Mouse (Mus musculus): ENCODE results near the gene Glis3.

Gene Glis3

DNA sequence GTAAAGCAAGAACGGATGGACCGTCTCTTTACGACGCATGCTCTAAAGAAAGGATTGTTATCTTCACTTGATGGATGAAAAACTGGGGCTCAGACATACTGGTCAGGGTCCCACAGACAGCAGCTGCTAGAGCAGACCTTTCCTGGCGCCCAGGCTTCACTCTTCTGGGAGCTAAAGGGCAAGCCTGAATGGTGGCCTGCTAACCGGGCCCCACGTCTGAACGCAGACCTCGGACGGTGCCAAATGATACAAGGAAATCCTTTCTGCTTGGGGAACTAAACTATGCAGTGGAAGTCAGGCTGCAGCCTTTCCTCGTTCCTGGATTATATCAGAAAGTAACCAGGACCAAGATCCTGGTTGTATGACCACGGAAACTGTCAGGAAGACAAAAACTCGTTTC lies 86.9 kb downstream of the Glis3 start:
- DNase-seq (ENCODE audit: low read depth, low spot score), result no peak

GRCm38 (mm10) chr19:28591736-28592477 lies 88.0 kb downstream of the Glis3 start:
- DNase-seq (ENCODE audit: low read depth, low spot score), result no peak

- DNase-seq (ENCODE audit: low read depth, low spot score), result peak; percentile 76
These were observed 99.4 kb downstream of the Glis3 start for GRCm38 (mm10) chr19:28580499-28580898.

DNA sequence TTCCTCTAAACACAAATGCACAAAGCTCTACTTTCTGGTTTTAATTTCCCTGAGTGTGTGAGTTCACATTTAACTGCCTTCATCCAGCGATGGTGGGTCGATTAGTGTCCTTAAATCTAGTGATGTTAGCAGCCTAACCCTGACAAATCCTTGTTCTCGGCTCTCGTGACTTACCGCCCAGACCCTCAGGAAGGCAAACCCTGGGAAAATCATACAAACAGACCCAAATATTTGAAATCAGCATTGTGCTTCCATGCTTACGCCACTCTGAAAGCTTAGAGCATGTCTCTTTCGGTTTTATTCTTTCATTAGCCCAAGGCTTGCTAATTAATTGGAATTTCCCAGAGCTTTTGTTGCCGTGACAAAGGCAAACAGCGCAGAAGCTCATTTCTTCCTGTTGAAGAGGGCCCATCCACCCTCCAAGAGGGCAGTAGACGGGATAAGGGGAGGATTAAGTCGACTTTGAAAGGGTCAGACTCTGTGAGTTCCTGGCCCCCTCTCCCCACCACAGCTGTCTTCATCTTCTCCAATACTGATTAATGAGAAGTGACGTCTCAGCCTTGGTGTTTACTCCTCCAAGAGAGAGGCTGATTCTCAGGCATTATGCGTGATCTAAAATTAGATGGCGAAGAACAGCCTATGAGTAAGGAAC lies 100.0 kb downstream of the Glis3 start:
- no peak for DNase-seq (ENCODE audit: low read depth, low spot score)

GRCm38 (mm10) chr19:28577023-28577422 lies 102.9 kb downstream of the Glis3 start:
- DNase-seq (ENCODE audit: low read depth, low spot score), result peak; percentile 41

DNA sequence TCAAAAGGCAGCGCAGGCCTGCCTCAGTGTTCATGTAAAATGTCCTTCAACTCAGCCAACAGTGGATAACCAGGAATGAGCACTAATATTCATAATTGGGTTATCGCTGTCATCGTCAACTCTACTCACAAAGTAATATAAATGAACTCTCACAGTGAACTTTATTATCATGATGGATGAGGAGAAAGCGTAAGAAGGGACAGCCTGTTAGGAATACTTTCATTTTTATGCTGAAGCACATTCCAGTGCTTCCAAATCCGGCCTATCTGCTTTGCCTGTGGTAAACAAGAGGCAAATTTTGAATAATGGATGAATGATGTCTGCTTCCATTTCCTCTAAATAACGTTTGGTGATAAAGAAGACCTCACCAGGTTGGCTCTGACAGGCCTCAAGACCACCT lies 103.3 kb downstream of the Glis3 start:
- no peak for DNase-seq (ENCODE audit: low read depth, low spot score)

DNA sequence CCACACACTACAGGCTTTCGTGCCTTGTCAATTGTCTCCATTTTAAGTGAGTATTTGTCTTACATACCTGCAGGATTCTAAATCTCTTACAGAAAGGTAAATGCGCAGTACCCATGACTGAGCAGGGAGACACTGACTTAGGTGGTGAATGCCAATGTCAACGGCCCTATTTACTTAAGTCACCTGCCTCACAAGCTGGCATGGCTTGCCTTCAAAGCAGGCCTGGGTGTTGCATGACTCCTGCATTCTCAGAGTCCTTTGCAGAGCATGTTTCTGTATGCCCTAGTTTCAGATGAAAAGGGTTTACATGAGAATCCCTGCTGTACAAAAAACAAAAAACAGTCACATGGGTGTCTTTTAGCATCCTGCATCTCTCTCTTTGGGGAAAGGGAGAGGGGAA lies 106.2 kb downstream of the Glis3 start:
- no peak for DNase-seq (ENCODE audit: low read depth, low spot score)

DNA sequence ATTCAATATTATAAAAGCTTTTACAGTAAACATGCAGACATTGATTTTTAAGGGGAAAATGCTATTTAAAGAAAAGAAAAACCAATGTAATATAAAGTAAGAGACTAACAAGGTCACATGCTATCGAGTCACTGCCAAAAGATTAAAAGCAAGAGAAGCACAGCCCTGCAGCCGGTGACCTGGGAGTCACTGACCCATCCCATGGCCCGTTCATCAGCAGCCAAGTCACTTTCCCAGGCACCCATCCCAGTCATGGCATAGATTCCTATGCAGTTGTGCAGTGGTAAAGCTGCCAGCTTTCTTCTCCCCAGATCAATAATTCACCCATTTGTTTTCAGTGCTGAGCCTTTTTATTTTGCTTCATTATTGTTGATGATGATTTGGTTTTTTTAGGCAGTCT lies 110.0 kb downstream of the Glis3 start:
- no peak for DNase-seq (ENCODE audit: low read depth, low spot score)

DNA sequence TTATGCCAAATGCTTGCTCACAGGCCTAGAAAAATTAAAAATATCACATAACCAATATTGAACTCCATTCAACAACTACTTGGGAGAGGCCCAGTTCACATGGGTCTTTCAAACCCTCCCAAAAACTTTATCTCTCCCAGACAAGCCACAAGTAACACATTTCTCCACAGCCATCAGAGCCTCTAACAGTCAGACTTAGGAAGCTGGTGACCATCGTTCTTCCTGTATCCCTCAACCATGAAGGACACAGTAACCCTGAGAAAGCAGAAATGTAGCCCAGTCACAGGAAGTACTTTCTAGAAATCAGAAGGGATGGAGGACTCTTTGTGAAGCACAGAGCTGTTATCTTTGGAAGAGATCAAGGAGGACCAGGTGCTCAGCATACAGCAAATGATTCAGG lies 112.8 kb downstream of the Glis3 start:
- no peak for DNase-seq (ENCODE audit: low read depth, low spot score)

DNA sequence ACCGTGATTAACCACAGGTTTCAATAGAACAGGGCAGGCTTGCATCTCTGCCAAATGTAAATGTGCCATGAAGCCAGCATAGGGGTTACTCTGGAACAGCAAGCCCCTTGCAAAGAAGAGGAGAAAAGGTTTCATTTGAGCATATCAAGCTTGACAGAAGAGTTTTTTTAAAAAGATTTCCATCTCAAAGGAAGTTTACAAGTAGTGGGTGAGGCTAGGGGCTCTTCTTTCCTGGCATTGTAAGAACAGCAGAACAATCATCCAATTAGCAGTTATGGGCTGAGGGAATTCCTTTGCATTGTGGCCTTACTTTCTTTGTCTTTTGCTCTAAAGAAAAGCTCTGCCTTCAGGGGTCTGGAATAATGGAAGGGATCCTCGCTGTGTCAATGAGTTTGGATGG lies 113.3 kb downstream of the Glis3 start:
- no peak for DNase-seq (ENCODE audit: low read depth, low spot score)

DNA sequence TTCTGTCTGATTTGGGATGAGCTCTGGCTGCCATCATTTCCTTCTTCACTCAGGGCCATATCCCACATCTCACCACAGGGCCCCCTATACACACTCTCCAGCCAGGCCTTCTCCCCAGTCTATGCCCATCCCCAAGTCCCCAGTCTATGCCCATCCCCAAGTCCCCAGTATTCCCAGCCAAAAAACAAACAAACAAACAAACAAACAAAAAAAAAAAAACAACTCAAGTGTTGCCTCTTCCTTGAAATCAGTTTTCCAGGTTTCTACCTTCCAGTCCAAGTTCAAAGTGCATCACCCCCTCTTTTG lies 118.2 kb downstream of the Glis3 start:
- no peak for DNase-seq (ENCODE audit: low read depth, low spot score)

DNA sequence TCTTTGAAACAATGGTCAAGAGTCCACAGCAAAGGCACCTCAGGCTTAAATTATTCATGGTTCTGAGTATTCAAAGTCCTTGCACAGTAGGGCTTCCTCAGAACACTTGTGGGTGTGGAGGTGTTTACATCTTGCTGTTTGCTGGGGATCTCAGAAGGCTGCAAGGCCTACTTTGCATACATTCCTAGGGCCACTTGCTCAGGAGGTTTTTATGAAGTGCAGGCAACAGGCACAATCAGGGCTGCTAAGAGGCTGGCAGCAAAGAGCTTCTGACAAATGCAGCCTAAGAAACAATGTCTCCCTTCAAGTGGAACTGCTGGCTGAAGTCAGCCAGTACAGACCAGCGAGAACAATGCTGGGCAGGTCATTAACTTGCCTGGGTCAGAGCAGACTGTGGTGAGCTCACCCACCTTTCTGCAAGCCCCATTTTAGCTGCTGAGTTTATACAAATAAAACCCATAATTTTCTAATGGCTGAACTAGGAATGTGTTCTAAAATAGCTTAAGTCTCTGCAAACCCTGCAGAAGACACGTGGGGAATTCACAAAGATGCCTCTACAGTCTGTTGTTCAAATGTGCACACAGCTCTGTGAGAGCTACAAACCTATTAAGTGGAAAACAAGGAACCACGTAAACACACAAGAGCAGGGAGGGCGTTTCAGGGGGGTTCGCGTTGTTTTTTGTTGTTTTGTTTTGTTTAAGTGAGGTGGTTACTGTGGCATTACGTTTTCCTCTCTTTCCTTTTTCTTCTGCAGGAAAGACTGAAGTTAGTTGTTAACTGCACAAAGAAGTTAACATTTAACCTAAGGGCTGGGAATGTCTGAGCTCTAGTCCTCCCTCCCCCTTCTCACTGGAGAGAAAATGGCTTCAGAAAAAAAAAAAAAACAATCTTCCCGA lies 118.8 kb downstream of the Glis3 start:
- DNase-seq (ENCODE audit: low read depth, low spot score), result peak; percentile 24

DNA sequence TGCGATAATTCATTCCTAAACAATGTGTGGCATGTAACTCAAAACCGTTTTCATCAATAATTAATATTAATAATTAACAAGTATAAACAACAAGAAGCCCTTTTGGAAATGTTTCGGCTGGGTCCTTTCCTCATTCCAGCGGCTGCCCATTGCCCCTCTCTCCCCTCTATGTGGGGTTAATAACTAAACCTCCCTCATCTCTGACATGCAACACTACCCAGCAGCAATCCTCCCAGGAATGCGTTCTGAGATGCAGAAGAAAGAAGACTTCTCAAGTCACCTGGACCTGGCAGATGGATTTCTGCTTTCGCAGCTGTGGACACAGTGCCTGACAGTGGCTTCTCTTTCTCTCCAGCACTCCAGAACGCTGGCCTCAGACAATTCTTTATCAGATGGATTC lies 120.0 kb downstream of the Glis3 start:
- DNase-seq (ENCODE audit: low read depth, low spot score), result no peak

DNA sequence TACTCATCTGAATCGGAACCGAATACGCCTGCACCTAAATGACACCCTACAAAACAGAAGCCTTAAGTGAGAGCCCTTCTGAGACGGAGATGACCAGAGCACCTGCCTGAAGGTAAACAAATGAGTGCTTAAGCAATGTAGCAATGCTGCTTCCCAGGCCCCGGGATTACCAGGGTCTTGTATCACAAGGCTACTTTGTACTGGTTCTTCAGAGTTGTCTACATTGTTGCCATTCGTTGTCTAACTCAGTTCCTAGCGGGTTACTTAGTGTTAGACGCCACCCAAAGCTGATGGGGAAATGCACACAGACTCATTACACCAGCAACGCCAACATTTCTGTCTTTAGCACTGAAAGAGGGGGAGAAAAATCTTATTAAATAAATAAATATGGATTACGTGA lies 120.5 kb downstream of the Glis3 start:
- no peak for DNase-seq (ENCODE audit: low read depth, low spot score)

DNA sequence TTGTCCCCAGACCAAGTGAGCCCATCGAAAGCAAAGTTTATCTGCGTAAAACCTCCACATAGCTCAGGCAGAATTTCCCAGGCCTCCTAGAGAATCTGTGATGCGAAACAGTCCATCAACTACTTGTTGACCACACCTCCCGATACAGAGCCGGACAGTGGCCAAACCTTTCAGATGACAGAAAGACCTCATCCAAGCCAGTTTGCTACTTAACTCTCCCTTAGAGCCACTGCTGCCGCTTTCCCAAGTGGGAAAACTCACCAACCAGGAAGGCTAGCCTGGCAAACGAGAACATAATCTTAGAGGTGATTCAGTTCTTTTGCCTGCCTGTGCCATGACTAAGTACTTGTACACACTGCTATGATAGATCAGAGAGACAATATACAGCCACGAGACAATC lies 121.2 kb downstream of the Glis3 start:
- DNase-seq (ENCODE audit: low read depth, low spot score), result no peak

GRCm38 (mm10) chr19:28557559-28558328 lies 122.1 kb downstream of the Glis3 start:
- no peak for DNase-seq (ENCODE audit: low read depth, low spot score)

GRCm38 (mm10) chr19:28555181-28555929 lies 124.5 kb downstream of the Glis3 start:
- no peak for DNase-seq (ENCODE audit: low read depth, low spot score)

DNA sequence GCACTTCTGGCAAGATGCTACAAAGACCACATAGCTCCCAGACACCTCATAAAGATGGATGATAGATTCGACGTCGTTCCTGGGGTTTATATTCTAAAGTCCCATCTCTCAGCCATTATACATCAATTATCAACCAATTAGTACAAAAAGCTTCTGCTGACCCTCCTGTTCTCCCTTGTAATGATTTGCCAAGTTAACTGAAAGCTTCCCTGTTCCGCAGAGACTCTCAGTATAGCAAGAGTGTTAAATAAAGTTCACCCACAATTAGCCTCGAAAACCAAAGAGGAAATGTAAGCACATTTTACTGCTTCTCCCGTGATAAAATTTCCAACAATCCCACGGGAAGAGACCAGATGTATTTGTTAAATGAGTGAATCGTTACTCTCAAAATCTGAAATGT lies 129.3 kb downstream of the Glis3 start:
- DNase-seq (ENCODE audit: low read depth, low spot score), result no peak

GRCm38 (mm10) chr19:28546933-28547332 lies 132.9 kb downstream of the Glis3 start:
- no peak for DNase-seq (ENCODE audit: low read depth, low spot score)

DNA sequence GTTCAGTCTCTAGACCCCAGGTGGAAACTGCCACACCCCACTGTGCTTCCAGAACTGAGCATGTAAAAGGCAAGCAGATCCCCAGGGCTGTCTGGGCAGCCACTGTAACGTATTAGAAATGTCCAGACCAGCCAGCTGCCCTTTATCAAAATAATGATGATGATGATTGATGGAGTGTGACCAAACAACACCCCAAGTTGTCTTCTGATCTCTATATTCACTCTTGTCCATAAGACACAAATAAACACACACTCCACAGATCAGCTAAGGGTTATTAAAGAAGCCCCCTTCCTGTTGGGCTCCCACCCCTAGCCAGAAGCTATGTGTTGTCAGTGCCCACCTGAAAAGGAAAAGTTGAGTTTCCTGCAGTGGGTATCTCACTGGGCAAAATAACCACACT lies 134.4 kb downstream of the Glis3 start:
- no peak for DNase-seq (ENCODE audit: low read depth, low spot score)

GRCm38 (mm10) chr19:28538813-28539212 lies 141.1 kb downstream of the Glis3 start:
- no peak for DNase-seq (ENCODE audit: low read depth, low spot score)

Data from brain, adult 2 months (tissue).